Mouse (Mus musculus): Measurements from ENCODE around the gene Lrrtm3. TPM values are rescaled to one million over a fixed set of nuclear protein-coding genes. Genes with fewer than 3 reads are reported as not detected.

The Lrrtm3 gene
- total RNA-seq (2021), result 1 to 10 TPM in 1 of 2 experiments, under 1 TPM in 1; 0.96 to 1.2 TPM
- long read RNA-seq, experiment 1, partial matches to known transcripts, result 0 of 1 reads
- long read RNA-seq, experiment 1, other reads (novel, unspliced or antisense), result 0 of 1 reads
- long read RNA-seq, experiment 2, partial matches to known transcripts, result 0 of 2 reads
- long read RNA-seq, experiment 2, other reads (novel, unspliced or antisense), result 1 of 2 reads

DNA sequence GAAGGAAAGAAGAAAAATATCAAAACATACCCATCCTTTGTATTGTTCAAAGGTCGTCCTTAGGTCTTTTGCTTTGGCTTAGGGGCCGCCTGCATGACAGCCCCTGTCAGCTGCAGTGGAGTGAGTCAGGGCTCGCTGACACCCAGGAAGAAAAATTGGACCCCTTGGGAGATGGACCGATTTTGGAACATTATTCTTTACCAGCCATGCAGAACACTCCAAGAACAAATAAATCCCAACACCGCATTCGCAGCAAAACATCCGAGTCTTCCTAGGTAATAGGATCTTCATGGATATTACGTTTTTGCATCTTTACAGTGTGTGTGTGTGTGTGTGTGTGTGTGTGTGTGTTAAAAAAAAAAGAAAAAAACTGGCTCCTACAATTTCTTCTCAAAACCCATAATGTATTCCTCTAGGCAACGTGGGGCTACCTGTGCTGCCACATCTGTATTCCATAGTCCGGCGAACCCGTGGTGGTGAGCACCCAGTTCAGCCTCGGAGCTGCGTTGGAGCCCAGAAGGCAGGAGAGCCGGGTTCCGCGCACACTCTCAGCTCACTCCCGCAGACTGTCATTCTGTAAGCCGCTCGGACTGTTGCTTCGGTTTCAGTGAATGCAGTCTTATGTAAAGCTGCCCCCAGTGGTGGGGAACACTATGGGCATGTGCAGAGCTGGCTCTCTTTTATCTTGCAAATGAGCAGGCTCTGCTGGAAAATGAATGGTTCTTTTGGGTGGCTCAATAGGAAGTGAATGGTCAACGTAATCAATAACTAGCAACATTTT is at the start of gene Lrrtm3:
TSS of gene Lrrtm3 (minus strand) at position 598 of the 781 bp plus-strand sequence.
- DNase-seq (ENCODE audit: low spot score in 2 of 2), result peak in 1 of 2 experiments; percentile 21

DNA sequence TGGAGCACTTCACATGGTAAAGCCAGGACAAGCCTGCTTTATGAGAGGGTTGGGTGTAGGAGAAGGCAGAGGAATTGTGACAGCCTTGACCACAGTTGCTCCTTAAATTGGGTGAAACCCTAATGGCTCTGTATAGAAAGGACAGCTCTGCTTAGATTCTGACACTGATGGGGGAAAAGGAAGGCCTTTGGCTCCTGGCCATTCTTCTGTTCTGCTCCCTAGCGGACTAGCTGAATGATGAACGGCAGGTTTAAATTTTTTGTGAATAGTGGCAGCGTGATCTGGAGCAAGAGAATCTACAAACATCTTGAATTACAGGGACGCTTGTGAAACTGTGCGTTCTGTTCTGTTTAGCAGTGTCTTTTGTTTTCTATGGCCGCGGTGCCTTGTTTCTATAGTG is 45.4 kb upstream of the Lrrtm3 start:
- DNase-seq (ENCODE audit: low spot score in 2 of 2), result no peak

- no peak for DNase-seq (ENCODE audit: low spot score in 2 of 2)
These were observed 43.4 kb upstream of the Lrrtm3 start for GRCm38 (mm10) chr10:64133461-64133860.

DNA sequence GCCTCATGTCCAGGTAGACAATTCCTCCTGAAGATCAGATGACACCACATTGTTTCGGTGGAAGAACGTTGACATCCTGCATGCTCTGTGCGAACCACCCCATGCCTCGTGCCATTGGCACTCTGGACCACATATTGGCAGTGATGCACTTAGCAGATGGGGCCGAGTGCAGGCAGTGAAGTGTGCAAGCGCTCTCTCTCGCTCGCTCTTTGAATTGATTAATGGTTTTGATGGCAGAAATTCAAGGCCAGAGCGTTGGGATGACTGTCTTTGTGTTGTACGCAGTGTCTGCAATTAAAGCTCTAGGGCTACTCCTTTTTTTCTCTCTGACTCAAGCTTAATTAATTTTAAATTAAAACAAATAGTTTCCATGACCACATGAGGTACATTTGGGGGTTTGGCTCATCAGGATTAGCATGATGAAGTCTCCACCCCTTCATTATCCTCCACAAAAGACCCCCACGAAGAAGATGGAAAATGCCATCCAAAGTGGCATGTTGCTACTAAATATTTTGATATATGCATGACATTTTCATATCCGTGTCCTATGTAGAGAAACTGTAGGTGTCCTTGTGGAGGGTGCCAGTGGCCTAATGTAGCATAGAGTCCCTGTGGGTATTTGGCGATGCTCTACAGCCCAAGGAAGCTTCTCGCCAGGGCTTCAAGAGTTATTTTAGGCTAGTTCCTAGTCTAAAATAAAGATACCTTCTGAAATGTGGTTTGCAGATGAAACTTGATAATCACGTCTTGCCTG is 40.5 kb upstream of the Lrrtm3 start:
- no peak for DNase-seq (ENCODE audit: low spot score in 2 of 2)

GRCm38 (mm10) chr10:64118833-64119232 is 28.8 kb upstream of the Lrrtm3 start:
- DNase-seq (ENCODE audit: low spot score in 2 of 2), result no peak

DNA sequence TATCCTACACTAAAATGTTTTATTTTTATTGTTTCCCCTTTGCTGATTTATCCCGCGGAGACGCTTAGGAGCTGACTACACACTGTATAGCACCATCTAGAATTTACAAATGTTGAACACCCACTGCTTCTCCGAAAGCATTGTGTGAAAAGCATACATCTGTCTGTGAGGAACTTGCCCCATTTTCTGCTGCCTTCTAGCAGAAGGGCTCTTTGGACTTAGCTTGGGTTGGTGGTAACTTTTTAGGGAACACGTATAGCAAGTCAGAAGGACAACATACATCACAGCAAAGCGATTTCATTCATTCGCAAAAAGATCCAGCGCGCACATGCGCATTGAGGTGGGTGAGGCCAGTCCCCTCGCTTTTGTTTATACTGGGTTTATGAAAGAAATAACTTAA is 25.2 kb upstream of the Lrrtm3 start:
- no peak for DNase-seq (ENCODE audit: low spot score in 2 of 2)

GRCm38 (mm10) chr10:64096532-64096931 is 6.5 kb upstream of the Lrrtm3 start:
- no peak for DNase-seq (ENCODE audit: low spot score in 2 of 2)

- no peak for DNase-seq (ENCODE audit: low spot score in 2 of 2)
These were observed 1.2 kb downstream of the Lrrtm3 start for GRCm38 (mm10) chr10:64088774-64089460.

DNA sequence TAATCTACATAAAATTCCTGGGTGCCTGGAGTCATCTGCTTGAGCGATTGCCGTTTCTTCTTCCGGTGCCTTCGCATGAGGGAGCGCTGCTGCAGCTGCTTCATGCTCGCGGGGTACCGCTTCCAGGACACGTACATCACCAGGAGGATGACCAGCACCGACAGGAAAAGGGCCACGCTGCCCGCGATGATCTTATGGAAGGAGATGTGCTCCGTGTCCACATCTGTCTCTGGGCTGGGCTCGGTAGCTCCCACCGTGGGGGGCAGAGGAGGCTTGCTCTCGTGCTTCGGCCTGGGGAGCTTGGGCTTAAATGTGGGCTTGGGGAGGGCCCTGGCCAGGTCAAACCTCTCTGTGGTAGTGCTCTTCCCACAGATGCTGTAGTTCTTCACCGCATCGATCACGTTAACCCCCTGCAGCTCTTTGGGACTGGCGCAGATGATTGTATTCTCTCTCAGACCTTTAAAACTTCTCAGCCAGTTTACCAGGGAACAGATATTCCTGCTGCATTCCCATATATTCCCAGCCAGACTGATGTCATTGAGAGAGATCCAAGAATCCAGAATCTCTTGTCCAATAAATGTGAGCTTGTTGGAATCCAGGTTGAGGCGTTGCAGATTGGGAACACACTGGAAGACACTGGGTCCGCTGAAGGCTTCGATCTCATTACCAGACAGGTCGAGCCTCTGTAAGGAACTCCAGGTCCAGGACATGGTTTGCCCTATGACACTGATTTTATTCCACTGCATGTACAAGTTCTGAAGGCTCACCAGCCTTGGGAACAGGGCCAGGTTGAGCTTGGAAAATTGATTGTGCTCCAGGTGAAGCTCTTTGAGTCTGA is 1.9 kb downstream of the Lrrtm3 start:
- DNase-seq (ENCODE audit: low spot score in 2 of 2), result no peak

DNA sequence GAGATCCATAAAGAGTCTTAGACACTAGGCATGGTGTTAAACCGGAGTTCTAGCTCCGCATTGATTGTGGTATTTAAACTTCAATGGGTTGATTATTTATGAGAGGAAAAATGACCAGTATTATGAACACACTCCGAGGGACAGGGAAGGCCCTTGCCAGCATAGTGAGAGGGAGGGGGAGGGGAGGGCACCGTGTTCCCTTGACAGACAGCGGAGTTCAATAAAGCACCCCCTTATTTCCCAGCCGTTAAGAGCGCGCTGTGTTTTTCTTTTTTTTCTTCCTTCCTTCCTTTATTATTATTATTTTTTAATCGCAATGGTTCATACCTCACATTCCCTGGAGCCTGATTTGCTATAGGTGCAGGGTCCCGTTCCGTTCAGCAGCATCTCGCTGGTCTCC is 2.6 kb downstream of the Lrrtm3 start:
- DNase-seq (ENCODE audit: low spot score in 2 of 2), result no peak

DNA sequence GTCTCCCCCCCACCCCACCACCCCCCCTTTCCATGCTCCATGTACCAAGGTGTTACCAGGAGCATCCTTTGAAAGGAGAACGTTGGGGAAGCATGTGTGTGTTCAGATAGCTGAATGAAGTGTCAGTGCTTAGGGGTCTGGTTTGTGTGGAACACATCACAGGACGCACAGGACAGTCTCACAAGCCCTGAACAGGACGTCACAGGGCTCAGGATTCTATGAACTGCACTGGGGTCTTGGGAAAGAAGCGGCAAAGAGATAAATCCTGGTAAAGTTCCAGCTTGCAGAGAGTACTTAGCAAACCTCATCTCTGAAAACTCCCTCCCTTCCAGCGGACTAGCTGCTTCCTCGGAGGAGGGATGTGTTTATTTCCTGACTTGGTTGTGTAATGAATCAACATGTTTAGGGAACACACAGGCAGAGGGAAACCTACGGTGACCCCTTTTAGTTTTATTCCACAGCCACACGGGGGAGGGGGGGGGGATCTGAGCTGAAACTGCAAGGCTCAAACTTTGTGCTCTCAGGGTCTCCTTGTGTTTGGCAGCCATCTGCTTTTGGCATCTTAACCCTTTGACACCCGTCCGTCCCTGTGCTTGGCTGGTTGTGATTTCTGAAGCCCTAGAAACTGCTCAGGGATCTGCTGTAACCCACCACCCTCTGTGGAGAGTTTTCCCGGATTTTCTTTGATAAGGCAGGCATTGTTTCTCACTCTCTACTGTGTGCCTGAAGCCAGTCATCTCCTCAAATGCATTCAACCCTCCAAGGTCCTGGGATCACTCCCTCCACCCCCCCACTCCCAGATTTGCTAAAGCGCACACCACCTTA is 3.3 kb downstream of the Lrrtm3 start:
- DNase-seq (ENCODE audit: low spot score in 2 of 2), result no peak

DNA sequence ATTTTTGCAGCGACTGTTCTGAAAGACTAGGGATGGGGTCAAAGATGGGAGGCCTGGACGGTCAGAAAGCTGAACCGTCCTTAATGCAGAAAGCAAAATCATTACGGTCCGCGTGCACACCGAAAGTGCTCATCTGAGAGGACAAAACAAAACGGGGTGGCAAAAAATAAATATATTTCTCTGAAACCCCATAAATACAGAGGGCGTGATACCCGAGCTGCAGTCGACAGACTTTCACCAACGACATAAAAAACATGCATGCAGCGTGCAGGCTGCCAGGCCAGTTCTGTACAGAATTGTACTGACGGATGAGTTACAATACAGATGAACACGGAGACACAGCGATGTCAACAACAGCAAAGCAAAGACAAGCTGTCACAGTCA is 3.9 kb downstream of the Lrrtm3 start:
- DNase-seq (ENCODE audit: low spot score in 2 of 2), result no peak

DNA sequence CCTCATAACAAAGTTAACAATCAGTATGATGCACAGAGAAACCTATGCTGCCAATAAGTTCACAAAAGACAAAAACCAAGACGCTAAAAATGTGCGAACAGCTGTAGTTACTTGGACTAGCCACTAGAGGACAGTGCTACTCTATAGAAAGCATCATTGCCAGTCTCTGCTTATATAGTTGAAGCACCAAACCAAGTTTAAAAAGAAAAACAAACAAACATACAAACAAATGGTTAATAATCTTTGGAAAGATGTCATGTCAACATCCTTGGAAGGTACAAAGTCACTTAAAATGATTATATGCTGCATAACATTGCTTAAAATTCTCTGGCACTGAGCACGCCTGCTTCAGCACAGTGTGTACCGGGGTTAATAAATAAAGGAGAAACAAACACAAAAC is 5.6 kb downstream of the Lrrtm3 start:
- no peak for DNase-seq (ENCODE audit: low spot score in 2 of 2)

- no peak for DNase-seq (ENCODE audit: low spot score in 2 of 2)
These were observed 6.3 kb downstream of the Lrrtm3 start for GRCm38 (mm10) chr10:64083813-64084212.

- no peak for DNase-seq (ENCODE audit: low spot score in 2 of 2)
These were observed 7.7 kb downstream of the Lrrtm3 start for GRCm38 (mm10) chr10:64082345-64082744.

- no peak for DNase-seq (ENCODE audit: low spot score in 2 of 2)
These were observed 13.5 kb downstream of the Lrrtm3 start for GRCm38 (mm10) chr10:64076410-64077052.

DNA sequence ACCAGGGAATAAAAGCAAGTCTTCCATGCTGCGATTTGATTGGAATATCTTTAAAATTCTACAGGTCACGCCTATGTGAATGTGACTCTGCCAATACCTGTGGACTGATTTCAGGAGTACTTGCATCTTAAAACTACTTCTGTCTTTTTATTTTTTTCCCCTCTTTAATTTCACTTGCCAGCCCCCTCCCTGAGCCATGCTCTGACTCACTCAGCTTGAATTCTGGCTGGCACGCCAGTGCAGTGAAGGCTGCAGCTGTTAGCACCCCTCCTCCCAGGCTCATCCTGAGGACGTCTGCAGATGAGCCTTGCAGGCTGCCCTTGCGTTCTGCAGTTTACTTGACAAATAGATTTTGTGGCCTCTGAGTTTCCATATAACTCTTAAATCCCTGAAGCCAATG is 14.1 kb downstream of the Lrrtm3 start:
- DNase-seq (ENCODE audit: low spot score in 2 of 2), result no peak

DNA sequence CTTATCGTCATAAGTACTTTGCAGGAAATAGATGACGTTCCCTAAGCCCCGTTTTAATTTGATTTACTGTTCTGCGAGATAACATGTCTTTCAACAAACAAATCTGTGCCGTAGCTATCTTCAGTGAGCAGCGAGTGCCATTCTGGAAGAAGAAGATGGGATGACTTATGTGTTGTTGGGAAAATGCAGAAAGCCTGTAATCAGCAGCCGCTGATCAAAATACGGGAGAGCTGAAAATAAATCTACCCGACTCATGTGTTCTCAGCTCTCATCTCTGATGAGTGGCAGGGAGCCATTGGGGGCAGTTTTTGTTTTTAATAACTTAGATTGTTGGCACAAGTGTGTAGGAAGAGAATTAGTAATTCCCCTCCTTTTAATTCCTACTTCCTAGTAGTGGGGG is 26.4 kb downstream of the Lrrtm3 start:
- DNase-seq (ENCODE audit: low spot score in 2 of 2), result no peak

- no peak for DNase-seq (ENCODE audit: low spot score in 2 of 2)
These were observed 40.1 kb downstream of the Lrrtm3 start for GRCm38 (mm10) chr10:64049946-64050345.
